Mouse (Mus musculus) MEL (cell line): ENCODE results near the gene Klf8. TPM values are rescaled to one million over a fixed set of nuclear protein-coding genes. Genes with fewer than 3 reads are reported as not detected.

Experiments used
- DNase-seq: peaks from one replicate; pipeline ENCODE4 v3.0.0; 2011; ENCODE audit warnings: low read depth, low spot score
- H3K27ac ChIP-seq: 2 replicates; pipeline ENCODE4 v1.5.1; 2012; ENCODE audit warnings: low read depth, mild to moderate bottlenecking, control low read depth, low read length, moderate library complexity; ENCODE audit not compliant: control insufficient read depth
- H3K27me3 ChIP-seq, 2 experiments: fragments of 150-350 bp in 1 of 2; sonication (generic) in 1 of 2; 2 replicates each; pipeline ENCODE4 v1.6.1; 2012; ENCODE audit warnings: low read length in 2 of 2, mild to moderate bottlenecking in 2 of 2, improper control_type of control experiment in 1 of 2, moderate library complexity in 1 of 2; ENCODE audit not compliant: insufficient read depth in 2 of 2, control insufficient read depth in 1 of 2
- H3K36me3 ChIP-seq, 2 experiments: 2 replicates each; pipeline ENCODE4 v1.6.1; 2012 to 2014; ENCODE audit warnings: low read length in 2 of 2, improper control_type of control experiment in 1 of 2, inconsistent platforms in 1 of 2, mild to moderate bottlenecking in 1 of 2; ENCODE audit not compliant: insufficient read depth in 2 of 2, control insufficient read depth in 1 of 2
- H3K4me1 ChIP-seq, 2 experiments: fragments of 150-350 bp in 1 of 2; sonication (generic) in 1 of 2; 2 replicates each; pipeline ENCODE4 v1.6.1; 2012; ENCODE audit warnings: low read length in 2 of 2, improper control_type of control experiment in 1 of 2, mild to moderate bottlenecking in 1 of 2; ENCODE audit not compliant: insufficient read depth in 2 of 2, control insufficient read depth in 1 of 2
- H3K4me3 ChIP-seq, 2 experiments: fragments of 150-350 bp in 1 of 2; sonication (generic) in 1 of 2; 2 replicates each; pipeline ENCODE4 v1.5.1; 2012; ENCODE audit warnings: low read depth in 2 of 2, low read length in 2 of 2, mild to moderate bottlenecking in 2 of 2, moderate library complexity in 2 of 2, control low read depth in 1 of 2, improper control_type of control experiment in 1 of 2; ENCODE audit not compliant: control insufficient read depth in 1 of 2, insufficient read depth in 1 of 2
- H3K79me2 ChIP-seq: 2 replicates; pipeline ENCODE4 v1.6.1; 2012; ENCODE audit warnings: mild to moderate bottlenecking, low read length, moderate library complexity; ENCODE audit not compliant: control insufficient read depth, poor library complexity, insufficient read depth
- H3K9ac ChIP-seq: 2 replicates; pipeline ENCODE4 v1.6.1; 2012; ENCODE audit warnings: low read depth, mild to moderate bottlenecking, control low read depth, low read length, moderate library complexity; ENCODE audit not compliant: control insufficient read depth, poor library complexity, severe bottlenecking
- H3K9me3 ChIP-seq: fragments of 150-350 bp; sonication (generic); replicated peaks from 2 replicates; pipeline ENCODE4 v1.6.1; 2012; ENCODE audit warnings: mild to moderate bottlenecking, low read length, improper control_type of control experiment, moderate library complexity; ENCODE audit not compliant: insufficient read depth
- BHLHE40 ChIP-seq: IDR thresholded peaks from 2 replicates; pipeline ENCODE4 v1.6.1; 2012; ENCODE audit warnings: low read depth, mild to moderate bottlenecking, inconsistent platforms, low read length, improper control_type of control experiment, borderline replicate concordance
- CHD2 ChIP-seq: IDR thresholded peaks from 2 replicates; pipeline ENCODE4 v1.6.1; 2011; ENCODE audit warnings: low read length, improper control_type of control experiment
- ELF1 ChIP-seq: IDR thresholded peaks from 2 replicates; pipeline ENCODE4 v1.6.1; 2014; ENCODE audit warnings: low read depth, mild to moderate bottlenecking, inconsistent platforms, low read length, improper control_type of control experiment, moderate library complexity
- ETS1 ChIP-seq: IDR thresholded peaks from 2 replicates; pipeline ENCODE4 v1.6.1; 2012; ENCODE audit warnings: low read depth, mild to moderate bottlenecking, inconsistent platforms, low read length, improper control_type of control experiment, moderate library complexity
- JUND ChIP-seq: IDR thresholded peaks from 2 replicates; pipeline ENCODE4 v1.6.1; 2011; ENCODE audit warnings: low read depth, mild to moderate bottlenecking, improper control_type of control experiment, low read length
- MAX ChIP-seq: IDR thresholded peaks from 2 replicates; pipeline ENCODE4 v1.6.1; 2011; ENCODE audit warnings: low read length, improper control_type of control experiment
- MAZ ChIP-seq: IDR thresholded peaks from 2 replicates; pipeline ENCODE4 v1.6.1; 2012; ENCODE audit warnings: low read depth, mild to moderate bottlenecking, inconsistent platforms, low read length, improper control_type of control experiment
- MEF2A ChIP-seq: IDR thresholded peaks from 2 replicates; pipeline ENCODE4 v1.6.1; 2014; ENCODE audit warnings: low read depth, mild to moderate bottlenecking, inconsistent platforms, low read length, improper control_type of control experiment; ENCODE audit not compliant: poor library complexity, insufficient replicate concordance, severe bottlenecking; ENCODE audit errors: extremely low read depth
- RCOR1 ChIP-seq: IDR thresholded peaks from 2 replicates; pipeline ENCODE4 v1.6.1; 2012; ENCODE audit warnings: low read depth, mild to moderate bottlenecking, inconsistent platforms, low read length, improper control_type of control experiment
- SMC3 ChIP-seq: IDR thresholded peaks from 2 replicates; pipeline ENCODE4 v1.6.1; 2011; ENCODE audit warnings: low read depth, low read length, improper control_type of control experiment
- TAL1 ChIP-seq: IDR thresholded peaks from 2 replicates; pipeline ENCODE4 v1.6.1; 2012; ENCODE audit warnings: mild to moderate bottlenecking, inconsistent platforms, low read length, moderate library complexity, mixed read lengths
- TCF12 ChIP-seq: IDR thresholded peaks from 2 replicates; pipeline ENCODE4 v1.6.1; 2014; ENCODE audit warnings: low read depth, mild to moderate bottlenecking, inconsistent platforms, low read length, improper control_type of control experiment, moderate library complexity
- UBTF ChIP-seq: IDR thresholded peaks from 2 replicates; pipeline ENCODE4 v1.6.1; 2012; ENCODE audit warnings: low read depth, mild to moderate bottlenecking, inconsistent platforms, low read length, improper control_type of control experiment, moderate library complexity, borderline replicate concordance; ENCODE audit not compliant: insufficient read depth
- USF1 ChIP-seq: IDR thresholded peaks from 2 replicates; pipeline ENCODE4 v1.6.1; 2014; ENCODE audit warnings: low read depth, mild to moderate bottlenecking, inconsistent platforms, low read length, improper control_type of control experiment, moderate library complexity
- ZC3H11A ChIP-seq: IDR thresholded peaks from 2 replicates; pipeline ENCODE4 v1.6.1; 2012; ENCODE audit warnings: low read depth, mild to moderate bottlenecking, inconsistent platforms, low read length, improper control_type of control experiment
- ZKSCAN1 ChIP-seq: IDR thresholded peaks from 2 replicates; pipeline ENCODE4 v1.6.1; 2012; ENCODE audit warnings: low read depth, mild to moderate bottlenecking, inconsistent platforms, low read length, improper control_type of control experiment, moderate library complexity
- ZMIZ1 ChIP-seq: IDR thresholded peaks from 2 replicates; pipeline ENCODE4 v1.6.1; 2012; ENCODE audit warnings: low read depth, mild to moderate bottlenecking, inconsistent platforms, low read length, improper control_type of control experiment, moderate library complexity
- ZNF384 ChIP-seq: IDR thresholded peaks from 2 replicates; pipeline ENCODE4 v1.6.1; 2012; ENCODE audit warnings: low read depth, mild to moderate bottlenecking, inconsistent platforms, low read length, improper control_type of control experiment
- polyA plus RNA-seq, 2 experiments: library from polyadenylated mRNA; stranded (reverse) in 1 of 2; unstranded in 1 of 2; fragments of >175 nt in 1 of 2; fragments of >200 nt in 1 of 2; gene quantifications; 2 replicates each; pipeline versions ENCODE4 v1.2.1 to v1.2.4; 2012; ENCODE audit warnings: low replicate concordance in 2 of 2, low read depth in 1 of 2; ENCODE audit not compliant: insufficient read length in 2 of 2, insufficient read depth in 1 of 2, missing spikeins in 1 of 2
- total RNA-seq: library from RNA; depleted of rRNA; stranded (reverse); fragments of 300-350 nt; gene quantifications from 2 replicates; pipeline ENCODE4 v1.2.3, GENCODE M21; 2012; rRNA removed

The Klf8 gene
- total and polyA plus RNA-seq, 3 experiments, result not detected

DNA sequence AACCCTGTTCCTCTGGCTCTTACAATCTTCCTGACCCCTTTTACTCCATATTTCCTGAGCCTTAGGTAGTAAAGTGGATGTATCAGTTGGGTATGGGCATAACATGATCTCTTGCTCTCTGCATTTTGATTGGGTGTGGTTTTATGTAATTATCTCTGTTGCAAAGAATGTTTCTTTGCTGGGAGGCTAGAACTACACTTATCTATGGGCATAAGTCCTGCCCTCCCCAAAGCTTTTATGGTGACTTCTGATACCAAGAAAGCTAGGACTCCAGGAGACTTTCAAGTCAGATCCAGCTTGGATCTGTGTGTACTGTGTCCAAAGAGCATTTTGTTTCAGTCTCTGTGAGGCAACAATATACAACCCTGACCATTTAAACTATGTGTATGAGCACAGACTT lies 202.3 kb downstream of the Klf8 start:
- Histone ChIP-seq H3K9ac (no peak overlapping the region), H3K79me2 (no peaks in the 10 kb centered on the region)
- no peak for TF ChIP-seq ETS1
- no peak for TF ChIP-seq UBTF
- no peak for TF ChIP-seq BHLHE40
- TF ChIP-seq ZC3H11A, result no peak
- no peak for TF ChIP-seq SMC3
- no peak for TF ChIP-seq TCF12
- TF ChIP-seq USF1, result no peak
- no peak for TF ChIP-seq ZKSCAN1
- no peak for TF ChIP-seq MAX
- no peak for TF ChIP-seq JUND

DNA sequence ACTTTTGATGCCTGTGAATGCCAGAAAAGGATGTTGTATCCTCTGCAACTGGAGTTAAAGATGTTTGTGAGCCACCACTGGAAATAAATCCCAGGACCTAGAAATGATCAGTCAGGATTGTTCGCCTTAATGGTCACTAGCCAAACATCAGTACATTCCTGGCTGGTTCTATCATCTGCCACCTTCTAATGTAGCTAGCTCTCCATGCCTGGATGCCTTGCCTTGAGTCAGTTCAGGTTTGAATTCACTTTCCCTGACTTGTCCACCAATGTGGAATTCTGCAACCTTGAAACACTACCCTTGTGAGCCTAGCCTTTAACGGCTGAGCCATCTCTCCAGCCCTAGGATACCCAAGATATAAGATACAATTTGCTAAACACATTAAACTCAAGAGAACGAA lies 202.8 kb downstream of the Klf8 start:
- no peaks in the 10 kb centered on the region for H3K36me3 ChIP-seq
- H3K4me1 ChIP-seq, result no peaks in the 10 kb centered on the region
- H3K4me3 ChIP-seq, result no peak overlapping the region
- no peak overlapping the region for H3K9ac ChIP-seq
- no peaks in the 10 kb centered on the region for H3K9me3 ChIP-seq
- no peaks in the 10 kb centered on the region for H3K27me3 ChIP-seq
- no peak overlapping the region for H3K27ac ChIP-seq
- no peak for DNase-seq
- H3K79me2 ChIP-seq, result no peaks in the 10 kb centered on the region
- TF ChIP-seq ZNF384 (no peak), JUND (no peak), BHLHE40 (no peak), TAL1 (no peak), CHD2 (no peak), MAZ (no peak), RCOR1 (no peak), ZMIZ1 (no peak), ELF1 (no peak), MEF2A (no peak)
- TF ChIP-seq, all 39 proteins: peak for 0

More for the DNA sequence above, 202.3 kb downstream of the Klf8 start:
- Histone ChIP-seq H3K9me3 (no peaks in the 10 kb centered on the region), H3K4me3 (no peak overlapping the region), H3K27me3 (no peaks in the 10 kb centered on the region), H3K36me3 (no peaks in the 10 kb centered on the region), H3K27ac (no peak overlapping the region), H3K4me1 (no peaks in the 10 kb centered on the region)
- no peak for DNase-seq

Other genes starting within 250 kb of the Klf8 start
- gene Usp51, start 231.0 kb upstream of the Klf8 start, total RNA-seq, result not detected in 2 replicates
- gene Usp51, start 231.0 kb upstream of the Klf8 start, polyA plus RNA-seq, result not detected
- not detected in 2 replicates for gene Mageh1, start 199.9 kb upstream of the Klf8 start, total RNA-seq
- gene Mageh1, start 199.9 kb upstream of the Klf8 start, polyA plus RNA-seq, result not detected
- not detected in 2 replicates for gene Foxr2, start 118.7 kb upstream of the Klf8 start, total RNA-seq
- not detected for gene Foxr2, start 118.7 kb upstream of the Klf8 start, polyA plus RNA-seq
- gene Rragb, start 97.5 kb upstream of the Klf8 start, total RNA-seq, result not detected in 2 replicates
- gene Rragb, start 97.5 kb upstream of the Klf8 start, polyA plus RNA-seq, result not detected